Mouse (Mus musculus) erythroid progenitor cell, adult 5-6 weeks (primary cell): ENCODE results near the gene Pecam1. TPM values are rescaled to one million over a fixed set of nuclear protein-coding genes. Genes with fewer than 3 reads are reported as not detected.
"Not testable (repeated sequence)": the region's sequence is repeated elsewhere in the genome, so short reads cannot be mapped to it uniquely, and the experiment has no call there.

Experiments
- ATAC-seq: replicated peaks from 2 replicates; pipeline ENCODE4 v1.8.0; 2016; ENCODE audit warnings: moderate number of reproducible peaks, mild to moderate bottlenecking, moderate TSS enrichment, inconsistent platforms; ENCODE audit not compliant: poor library complexity, low FRiP score, severe bottlenecking
- total RNA-seq, 2 experiments: library from RNA; stranded (forward) in 1 of 2; stranded (reverse) in 1 of 2; fragments of 150-400 nt in 1 of 2; fragments of 186-747, 209-891 nt in 1 of 2; gene quantifications; 2 replicates each; pipeline versions ENCODE4 v1.2.3 to v1.2.4; 2015 to 2017; ENCODE audit warnings: low replicate concordance in 2 of 2

Gene Pecam1
- total RNA-seq, 2 experiments from 2014 or later: 5.5 to 7.1 TPM

GRCm38 (mm10) chr11:106776960-106777359, 26.5 kb upstream of the Pecam1 start:
- ATAC-seq: no peak

GRCm38 (mm10) chr11:106773061-106773460, 22.6 kb upstream of the Pecam1 start:
- no peak for ATAC-seq

GRCm38 (mm10) chr11:106770195-106770974, 20.0 kb upstream of the Pecam1 start:
- ATAC-seq: no peak

- no peak for ATAC-seq
Observed at GRCm38 (mm10) chr11:106767516-106767915, 17.1 kb upstream of the Pecam1 start.

GRCm38 (mm10) chr11:106766611-106767162, 16.3 kb upstream of the Pecam1 start:
- no peak for ATAC-seq

GRCm38 (mm10) chr11:106762800-106763185, 12.4 kb upstream of the Pecam1 start:
- ATAC-seq: no peak

- ATAC-seq: no peak
Observed at GRCm38 (mm10) chr11:106762139-106762799, 11.8 kb upstream of the Pecam1 start.

- ATAC-seq: no peak
Observed at GRCm38 (mm10) chr11:106760511-106760910, 10.1 kb upstream of the Pecam1 start.

- ATAC-seq: no peak
Observed at GRCm38 (mm10) chr11:106759028-106759427, 8.6 kb upstream of the Pecam1 start.

- no peak for ATAC-seq
Observed at GRCm38 (mm10) chr11:106755583-106755982, 5.2 kb upstream of the Pecam1 start.

GRCm38 (mm10) chr11:106753314-106753713, 2.9 kb upstream of the Pecam1 start:
- ATAC-seq: no peak

- no peak for ATAC-seq
Observed at GRCm38 (mm10) chr11:106752103-106752502, 1.7 kb upstream of the Pecam1 start.

GRCm38 (mm10) chr11:106751039-106752018, 901 bp upstream of the Pecam1 start, which contains the start of gene Milr1:
Gene Milr1 (plus strand): TSS chr11:106751226.
- ATAC-seq: no peak

- ATAC-seq: not testable (repeated sequence)
Observed at GRCm38 (mm10) chr11:106749557-106750120, 789 bp downstream of the Pecam1 start.

- ATAC-seq: no peak
Observed at GRCm38 (mm10) chr11:106744949-106745348, 5.5 kb downstream of the Pecam1 start.

GRCm38 (mm10) chr11:106742388-106742841, 8.0 kb downstream of the Pecam1 start:
- ATAC-seq: no peak

GRCm38 (mm10) chr11:106741826-106742225, 8.6 kb downstream of the Pecam1 start:
- no peak for ATAC-seq

GRCm38 (mm10) chr11:106741232-106741631, 9.2 kb downstream of the Pecam1 start:
- ATAC-seq: no peak

- ATAC-seq: not testable (repeated sequence)
Observed at GRCm38 (mm10) chr11:106740724-106741123, 9.7 kb downstream of the Pecam1 start.
